Mouse (Mus musculus): ENCODE data around the gene Cfap126.

GRCm38 (mm10) chr1:171157965-171158364 is 44.2 kb downstream of the Cfap126 start:
- TF ChIP-seq POLR2A (IDR thresholded peaks at IDR 0.05; ENCODE audit: low read depth, low read length) (no peak), CTCF (conservative IDR thresholded peaks at IDR 0.05; ENCODE audit: insufficient read depth, insufficient read length, low read depth, low read length) (no peak)

All from kidney, adult 2 months (tissue).